Mouse (Mus musculus): Measurements from ENCODE around the gene Isg15. TPM values are rescaled to one million over a fixed set of nuclear protein-coding genes. Genes with fewer than 3 reads are reported as not detected.
A peak's percentile ranks its signal among the peaks of the same experiment; 100 is the strongest.

Gene Isg15
- total RNA-seq (2021): 1 to 10 TPM; 3.5 to 7.0 TPM

DNA sequence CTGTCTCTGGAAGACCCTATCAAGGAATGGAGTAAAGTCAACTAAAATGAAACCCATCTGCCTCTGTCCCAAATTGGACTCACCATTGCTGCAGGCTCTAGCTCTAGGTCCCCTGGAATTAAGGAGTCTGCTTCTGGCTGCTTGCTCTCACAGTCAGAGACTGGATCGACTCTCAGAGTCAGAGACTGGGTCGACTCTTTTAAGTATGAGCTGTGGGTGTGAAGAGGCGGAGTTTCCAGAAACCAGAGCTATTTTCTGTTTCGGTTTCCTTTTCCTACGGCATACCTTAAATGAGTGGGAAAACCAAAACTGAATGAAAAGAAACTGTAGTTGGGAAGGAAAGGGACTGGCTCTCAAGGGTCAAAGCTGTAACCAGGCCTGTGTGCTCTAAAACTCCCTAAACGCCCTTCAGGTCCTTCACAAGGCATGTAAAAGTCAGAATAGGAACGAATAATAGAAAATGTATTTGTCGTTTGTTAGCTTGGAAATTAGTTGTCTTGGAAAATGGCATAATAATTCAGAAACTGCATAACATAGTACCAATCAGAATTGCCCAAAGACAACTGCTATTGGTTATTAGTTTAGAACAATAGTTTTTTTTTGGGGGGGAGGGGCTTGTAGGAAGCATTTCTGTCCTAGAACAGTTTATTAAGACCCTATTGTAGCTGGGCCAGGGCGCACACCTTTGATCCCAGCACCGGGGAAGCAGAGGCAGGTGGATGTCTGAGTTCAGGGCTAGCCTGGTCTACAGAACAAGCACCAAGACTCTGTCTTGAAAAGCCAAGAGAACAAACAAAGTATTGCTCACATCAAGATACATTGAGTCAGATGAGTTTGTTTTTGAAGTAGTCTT is at the start of gene Isg15:
Gene Isg15, minus strand, starts transcription at position 196 of the 853 bp plus-strand sequence.
- intact Hi-C loops (cut with DNase I): no loop called here
- peak in 1 of 2 experiments; percentile 25 for DNase-seq

DNA sequence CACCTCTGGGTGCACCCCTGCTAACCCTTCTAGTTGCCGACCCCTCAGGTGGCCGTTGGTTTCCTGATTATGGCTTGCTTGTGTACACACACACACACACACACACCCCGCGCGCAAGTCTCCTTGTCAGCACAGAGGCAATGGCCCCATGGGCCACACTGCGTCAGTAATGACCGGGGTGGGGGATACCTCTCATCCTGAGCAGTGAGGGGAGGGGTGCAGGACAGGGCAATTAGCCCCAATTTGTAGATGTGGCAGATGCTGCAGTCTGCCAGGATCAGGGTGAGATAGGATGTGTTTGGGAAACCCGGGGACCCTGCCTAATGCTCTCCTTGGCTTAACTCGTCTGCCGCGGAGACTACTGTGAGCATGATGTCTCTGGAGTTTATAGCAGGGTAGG is 48.9 kb upstream of the Isg15 start:
- intact Hi-C loops (cut with DNase I): no loop called here
- no peak for DNase-seq

DNA sequence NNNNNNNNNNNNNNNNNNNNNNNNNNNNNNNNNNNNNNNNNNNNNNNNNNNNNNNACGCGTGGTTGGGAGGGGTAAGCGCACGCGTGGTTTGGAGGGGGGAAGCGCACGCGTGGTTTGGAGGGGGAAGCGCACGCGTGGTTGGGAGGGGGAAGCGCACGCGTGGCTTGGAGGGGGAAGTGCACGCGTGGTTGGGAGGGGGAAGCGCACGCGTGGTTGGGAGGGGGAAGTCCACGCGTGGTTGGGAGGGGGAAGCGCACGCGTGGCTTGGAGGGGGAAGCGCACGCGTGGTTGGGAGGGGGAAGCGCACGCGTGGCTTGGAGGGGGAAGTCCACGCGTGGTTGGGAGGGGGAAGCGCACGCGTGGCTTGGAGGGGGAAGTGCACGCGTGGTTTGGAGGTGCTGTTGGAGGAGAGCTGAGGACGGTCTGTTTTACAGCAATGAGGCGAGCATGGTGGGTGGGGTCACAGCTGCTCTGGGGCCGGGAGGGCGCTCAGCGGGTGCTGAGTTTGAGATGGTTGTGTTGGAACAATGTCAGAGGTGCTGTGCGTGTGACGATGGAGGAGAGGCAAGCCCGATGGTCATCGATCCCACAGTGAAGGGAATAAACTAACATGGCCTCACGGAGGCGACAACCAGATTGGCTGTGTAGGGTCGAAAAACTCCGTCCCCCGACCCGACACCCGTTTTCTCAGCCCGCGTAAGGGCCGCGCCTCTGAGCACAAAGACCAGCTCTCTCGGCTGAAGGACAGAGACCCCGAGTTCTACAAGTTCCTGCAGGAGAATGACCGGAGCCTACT is 36.2 kb upstream of the Isg15 start:
- intact Hi-C loops (cut with DNase I): no loop called here
- DNase-seq: no peak

DNA sequence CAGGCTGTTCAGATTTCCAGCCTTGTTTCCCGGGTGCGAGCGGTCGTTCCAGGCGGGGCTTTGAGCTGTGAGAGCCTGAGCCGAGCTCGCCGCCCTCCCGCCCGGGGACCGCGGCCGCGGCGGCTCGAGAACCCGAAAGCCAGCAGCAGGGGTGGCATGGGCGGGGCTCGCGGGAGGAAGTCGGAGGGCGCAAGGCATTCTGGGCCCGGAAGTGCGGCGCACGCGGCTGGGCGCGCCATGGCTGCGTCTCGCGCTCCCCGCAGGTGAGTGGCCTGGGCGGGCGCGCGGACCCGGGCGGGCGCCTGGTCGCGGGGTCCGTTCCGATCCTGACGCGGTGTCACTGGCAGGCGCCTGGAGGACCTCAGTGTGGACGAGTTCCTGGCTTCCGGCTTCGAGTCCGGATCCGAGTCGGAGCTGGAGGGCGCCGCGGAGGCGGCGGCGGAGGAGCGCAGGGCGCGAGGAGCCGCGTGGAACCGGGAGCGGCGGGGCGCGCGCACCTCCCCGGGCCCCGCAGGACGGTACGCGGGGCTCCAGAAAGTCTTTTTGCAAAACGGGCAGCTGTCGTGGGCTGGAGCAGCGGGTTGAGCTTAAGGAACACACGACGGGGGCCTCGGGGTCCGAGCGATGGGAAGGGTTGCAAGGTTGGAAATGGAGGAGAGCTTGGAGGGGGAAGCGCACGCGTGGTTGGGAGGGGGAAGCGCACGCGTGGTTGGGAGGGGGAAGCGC is 35.4 kb upstream of the Isg15 start, which contains the start of gene Noc2l:
Gene Noc2l, plus strand, starts transcription at position 203 of the 726 bp plus-strand sequence.
- intact Hi-C loops (cut with DNase I): loop anchor here (2.0 kb wide), 1 partner anchor 127 kb away; the partner anchor contains the start of gene 9430015G10Rik
- peak; percentile 89 to 92 for DNase-seq

DNA sequence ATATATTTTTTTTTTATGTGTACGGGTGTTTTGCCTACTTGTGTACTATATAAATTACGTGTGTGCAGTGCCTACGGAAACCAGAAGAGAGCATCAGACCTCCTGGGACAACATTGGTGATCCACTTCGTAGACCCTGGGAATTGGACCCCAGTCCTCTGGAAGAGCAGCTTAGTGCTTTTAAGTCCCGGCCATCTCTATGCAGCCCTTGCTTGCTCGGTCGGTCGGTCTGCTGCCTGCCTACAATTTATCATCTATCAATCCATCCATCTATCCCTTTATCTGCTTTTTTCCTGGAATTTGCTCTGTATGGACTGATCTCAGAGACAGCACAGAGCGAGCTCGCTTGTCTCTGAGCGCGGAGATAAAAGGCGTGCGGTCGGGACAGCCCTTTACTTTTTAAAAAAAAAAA is 34.7 kb upstream of the Isg15 start:
- intact Hi-C loops (cut with DNase I): loop anchor here (2.0 kb wide), 1 partner anchor 127 kb away; the partner anchor contains the start of gene 9430015G10Rik
- DNase-seq: no peak

DNA sequence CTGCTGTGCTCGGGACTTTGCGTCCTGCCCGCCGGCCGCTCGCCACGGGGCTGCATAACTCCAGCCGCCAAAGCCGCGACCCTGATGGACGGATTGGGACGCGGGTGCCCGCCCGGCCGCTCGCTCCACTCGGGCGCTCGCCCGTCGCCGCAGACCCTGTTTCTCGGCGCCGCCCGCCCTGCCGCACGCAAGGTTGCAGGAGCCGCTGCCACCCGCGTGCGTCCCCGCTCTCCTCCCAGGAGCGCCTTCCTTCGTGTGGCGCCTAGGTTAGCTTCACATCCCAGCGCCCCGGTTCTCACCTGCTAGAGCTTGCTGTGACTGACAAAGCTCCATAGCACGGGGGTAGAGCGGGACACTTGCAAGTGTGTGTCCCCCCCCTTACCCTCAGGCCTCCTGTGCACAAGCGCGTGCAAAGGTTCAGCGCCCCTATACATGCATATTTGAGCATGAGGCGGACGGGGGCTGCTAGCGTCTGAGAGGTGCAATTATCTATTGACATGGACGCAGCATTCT is 34.1 kb upstream of the Isg15 start, which contains the start of gene Plekhn1:
Gene Plekhn1, minus strand, starts transcription at position 157 of the 513 bp plus-strand sequence.
- intact Hi-C loops (cut with DNase I): loop anchor here (1.0 to 2.0 kb wide), 2 partner anchors 31 to 126 kb away; partner anchors contain the start of genes 9430015G10Rik and AW011738
- DNase-seq: peak; percentile 76 to 82

DNA sequence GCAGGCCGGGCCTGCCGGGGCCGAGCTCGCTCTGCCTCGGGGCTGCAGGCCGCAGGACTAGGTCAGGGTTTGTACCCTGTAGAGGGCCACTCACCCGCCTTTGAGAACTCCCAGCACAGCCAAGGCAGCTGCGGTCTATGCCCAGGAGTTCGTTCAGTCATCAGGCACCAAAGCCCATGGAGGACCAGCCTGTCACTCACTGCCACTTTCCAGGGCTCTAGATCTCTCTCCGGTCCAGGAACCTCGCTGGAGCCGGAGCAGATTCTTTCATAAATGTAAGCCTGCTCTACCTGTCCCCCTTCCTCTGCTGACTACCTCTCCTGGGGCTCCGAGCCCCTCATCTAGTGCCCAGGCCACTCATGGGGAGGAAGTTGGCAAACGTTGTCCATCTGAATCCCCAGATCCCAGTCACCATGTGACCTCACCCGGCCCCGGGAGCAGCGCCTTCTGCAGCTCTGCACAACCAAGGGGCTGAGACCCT is 33.4 kb upstream of the Isg15 start:
- intact Hi-C loops (cut with DNase I): loop anchor here (1.0 to 2.0 kb wide), 2 partner anchors 31 to 125 kb away; partner anchors contain the start of genes 9430015G10Rik and AW011738
- DNase-seq: peak in 1 of 2 experiments; percentile 41

DNA sequence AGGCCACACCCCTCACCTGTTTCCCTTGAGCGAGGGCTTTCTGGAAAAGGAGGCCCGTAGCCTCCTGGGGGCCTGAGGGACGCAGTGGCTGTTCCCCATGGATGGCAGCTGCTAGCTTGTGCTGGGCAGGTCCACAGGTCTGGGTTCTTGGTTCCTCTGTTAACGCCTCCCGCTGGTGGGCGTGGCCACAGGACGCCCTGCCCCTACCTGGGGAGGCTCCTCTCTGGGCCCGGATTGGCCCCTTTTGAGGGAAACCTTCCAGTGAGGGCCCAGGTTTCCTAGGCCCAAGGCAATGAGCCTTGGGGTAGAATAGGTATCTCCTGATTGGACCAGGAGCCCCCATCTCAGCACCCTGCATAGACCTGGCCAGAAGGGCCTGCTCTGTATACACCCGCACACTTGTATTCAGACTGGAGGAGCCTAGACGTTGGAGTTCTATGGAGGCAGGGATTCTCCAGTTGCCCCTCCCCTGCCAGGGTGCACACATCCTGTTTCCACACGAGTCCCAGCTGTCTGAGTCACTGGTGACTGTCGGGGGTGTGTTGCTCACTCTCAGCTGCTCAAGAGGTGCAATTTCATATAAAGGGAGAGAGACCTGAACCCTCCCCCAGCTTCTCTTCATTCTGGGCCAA is 27.9 kb upstream of the Isg15 start:
- no peak for DNase-seq

DNA sequence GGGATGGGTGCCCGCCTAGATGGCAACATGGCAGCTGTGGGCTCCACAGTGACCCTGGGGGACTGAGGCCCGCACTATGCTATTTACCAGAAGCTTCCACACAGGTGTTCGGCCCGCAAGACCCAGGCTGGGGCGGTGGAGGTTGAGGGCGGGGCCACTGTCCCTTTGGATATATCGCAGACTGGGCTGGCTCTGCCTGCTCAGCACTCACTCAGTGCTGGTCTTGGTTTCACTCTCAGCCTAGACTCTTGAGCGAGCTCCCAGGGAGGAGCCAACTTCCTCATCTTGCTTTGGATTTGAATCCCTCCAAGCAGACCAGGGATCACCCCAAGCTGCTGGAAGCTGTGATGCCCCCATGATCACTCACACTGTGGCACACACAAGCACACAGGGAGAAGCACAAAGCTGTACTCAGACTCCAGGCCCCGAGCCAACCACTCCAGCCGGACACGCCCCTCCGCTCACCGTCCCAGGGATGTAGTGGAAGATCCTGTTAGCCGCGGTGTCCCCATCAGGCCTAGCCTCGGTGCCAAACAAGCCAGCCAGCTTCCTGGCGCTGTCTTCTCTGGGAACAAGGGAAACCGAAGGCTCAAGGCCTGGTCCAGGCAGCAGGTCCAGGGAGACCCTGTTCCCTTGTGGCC is 27.3 kb upstream of the Isg15 start:
- intact Hi-C loops (cut with DNase I): no loop called here
- peak; percentile 35 to 41 for DNase-seq

More for the DNA sequence above, 27.9 kb upstream of the Isg15 start:
- intact Hi-C loops (cut with DNase I): no loop called here

DNA sequence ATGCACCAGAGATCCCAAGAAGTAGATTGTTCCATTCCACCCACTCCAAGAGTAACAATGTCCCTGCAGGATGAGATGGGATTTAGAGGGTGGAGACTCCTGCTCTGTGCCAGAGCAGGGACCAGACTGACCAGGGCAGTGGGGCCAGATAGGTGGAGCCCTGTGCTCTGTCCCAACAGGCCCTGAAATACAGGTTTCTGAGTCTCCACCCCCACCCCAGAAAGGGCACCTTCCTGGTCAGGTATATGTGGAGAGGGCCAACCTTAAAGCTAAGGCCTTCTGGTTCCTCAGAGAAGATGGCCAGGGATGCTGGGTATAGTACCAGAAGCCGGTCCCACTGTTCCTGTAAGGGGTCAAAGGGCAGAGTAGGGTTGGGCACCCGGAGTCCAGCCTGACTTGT is 23.7 kb upstream of the Isg15 start:
- no peak for DNase-seq
- intact Hi-C loops (cut with DNase I): no loop called here

DNA sequence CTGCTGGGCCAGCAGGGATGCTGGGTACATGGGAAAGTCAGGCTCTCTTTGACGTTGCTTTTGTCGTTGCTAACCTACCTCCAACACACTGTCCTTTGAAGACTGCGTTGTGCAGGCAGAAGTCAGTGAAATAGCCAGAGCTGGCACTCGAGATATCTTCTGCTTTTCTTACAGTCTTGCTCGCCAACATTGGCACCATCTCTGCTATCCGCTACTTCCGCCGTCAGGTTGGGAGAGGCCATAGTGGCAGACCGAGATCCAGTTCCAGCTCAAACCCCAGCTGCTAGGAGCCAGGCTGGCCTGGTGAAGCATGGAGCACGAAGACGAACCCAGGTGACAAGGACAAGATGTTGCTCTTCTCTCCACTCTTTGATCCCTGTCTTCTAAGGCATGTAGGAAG is 19.3 kb upstream of the Isg15 start:
- intact Hi-C loops (cut with DNase I): no loop called here

DNA sequence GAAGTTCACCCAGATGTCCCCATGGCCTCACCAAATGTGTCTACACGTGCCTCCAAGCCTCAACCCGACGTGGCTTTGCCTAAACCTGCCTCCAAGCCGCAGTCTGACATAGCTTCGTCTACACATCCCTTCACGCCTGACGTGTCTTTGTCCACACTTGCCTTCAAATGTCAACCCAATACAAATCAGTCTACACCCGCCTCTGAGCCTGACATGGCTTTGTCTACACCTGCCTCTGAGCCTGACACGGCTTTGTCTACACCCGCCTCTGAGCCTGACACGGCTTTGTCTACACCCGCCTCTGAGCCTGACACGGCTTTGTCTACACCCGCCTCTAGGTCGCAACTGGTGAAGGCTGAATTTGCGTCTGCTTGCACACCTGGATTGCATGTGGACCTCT is 17.2 kb upstream of the Isg15 start:
- intact Hi-C loops (cut with DNase I): no loop called here
- peak in 1 of 2 experiments; percentile 32 for DNase-seq

More for the DNA sequence above, 19.3 kb upstream of the Isg15 start:
- no peak for DNase-seq

DNA sequence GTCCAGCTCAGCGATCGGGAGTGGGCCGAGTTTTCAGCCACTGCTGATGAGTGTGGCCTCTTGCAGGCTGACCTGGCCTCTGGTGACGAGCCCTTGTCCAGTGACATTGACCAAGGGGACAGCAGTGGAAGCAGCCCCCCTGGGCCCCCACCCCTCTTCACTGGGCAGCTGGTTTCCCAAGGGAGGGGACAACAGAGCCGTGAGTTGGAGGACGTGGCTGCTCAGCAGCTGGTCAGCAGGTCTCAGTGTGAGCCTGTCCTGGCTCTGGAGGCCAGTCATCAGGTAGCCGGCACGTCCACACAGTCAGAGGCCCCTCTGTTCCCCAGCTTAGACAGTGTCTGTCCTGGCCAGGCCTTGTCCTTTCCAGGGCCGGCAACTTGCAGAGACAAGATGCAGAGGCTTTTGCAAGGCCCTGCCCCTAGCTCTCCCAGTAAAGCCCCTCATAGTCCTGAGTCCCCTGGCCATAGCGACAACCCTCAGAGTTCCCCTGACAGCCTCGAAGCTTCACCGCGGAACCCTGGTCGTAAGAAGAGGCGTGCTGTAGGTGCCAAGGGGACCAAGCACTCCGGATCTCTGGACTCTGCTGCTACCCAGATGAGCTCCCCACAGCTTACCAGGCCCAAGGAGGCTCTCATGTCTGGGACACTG is 16.5 kb upstream of the Isg15 start:
- DNase-seq: peak in 1 of 2 experiments; percentile 42
- intact Hi-C loops (cut with DNase I): no loop called here

DNA sequence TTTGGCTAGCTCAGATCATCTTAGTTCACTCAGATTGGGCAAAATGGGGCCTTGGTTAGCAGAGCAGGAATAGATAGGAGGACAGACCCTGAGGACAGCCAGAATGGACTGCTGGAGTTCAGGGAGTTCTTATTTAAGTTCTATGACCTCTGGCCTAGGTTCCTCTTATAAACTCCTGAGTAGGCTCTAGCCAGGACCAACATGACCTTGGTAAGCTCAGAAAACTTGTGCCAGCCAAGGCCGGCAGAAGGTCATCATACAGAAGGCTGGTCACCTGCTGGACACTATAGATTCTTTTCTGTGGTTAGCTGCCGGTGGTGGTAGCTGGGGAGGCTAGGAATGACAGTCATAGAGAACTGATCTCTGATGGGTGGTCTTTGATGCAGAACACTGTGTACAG is 15.6 kb upstream of the Isg15 start:
- intact Hi-C loops (cut with DNase I): no loop called here
- DNase-seq: no peak

DNA sequence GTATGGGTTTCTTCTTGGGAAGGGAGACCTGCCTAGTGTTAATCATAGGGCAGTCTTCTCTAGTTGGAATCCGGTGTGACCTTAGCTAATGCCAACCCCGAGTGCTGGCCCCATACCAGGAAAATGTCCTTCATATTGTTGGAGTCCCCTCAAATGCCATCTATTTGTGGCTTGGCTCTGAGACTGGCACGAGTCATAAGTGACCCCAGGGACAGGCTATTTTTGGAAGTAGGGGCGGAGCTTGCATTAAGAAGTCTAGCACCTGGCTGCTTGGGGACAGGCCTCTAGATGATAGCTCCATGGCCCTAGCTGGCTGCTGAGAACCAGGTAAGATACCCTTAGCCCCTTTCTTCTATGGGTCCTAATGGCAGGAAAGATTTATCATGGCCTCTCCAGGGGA is 15.0 kb upstream of the Isg15 start, which contains the start of gene Perm1:
Gene Perm1, plus strand, starts transcription at position 220 of the 400 bp plus-strand sequence.
- peak; percentile 64 to 75 for DNase-seq
- intact Hi-C loops (cut with DNase I): no loop called here

DNA sequence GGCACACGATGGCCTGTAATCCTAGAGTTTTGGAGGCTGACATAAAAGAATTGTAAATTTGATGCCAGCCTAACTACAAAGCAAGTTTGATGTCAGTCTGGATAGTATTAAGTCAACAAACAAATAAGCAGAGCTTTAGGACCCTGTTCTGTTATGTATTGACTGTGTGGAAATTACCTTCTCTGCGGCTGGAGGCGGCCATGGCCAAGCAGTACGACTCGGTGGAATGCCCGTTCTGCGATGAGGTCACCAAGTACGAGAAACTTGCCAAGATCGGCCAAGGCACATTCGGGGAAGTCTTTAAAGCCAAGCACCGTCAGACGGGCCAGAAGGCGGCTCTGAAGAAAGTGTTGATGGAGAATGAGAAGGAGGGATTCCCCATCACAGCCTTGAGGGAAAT is 12.5 kb upstream of the Isg15 start:
- intact Hi-C loops (cut with DNase I): no loop called here
- no peak for DNase-seq

DNA sequence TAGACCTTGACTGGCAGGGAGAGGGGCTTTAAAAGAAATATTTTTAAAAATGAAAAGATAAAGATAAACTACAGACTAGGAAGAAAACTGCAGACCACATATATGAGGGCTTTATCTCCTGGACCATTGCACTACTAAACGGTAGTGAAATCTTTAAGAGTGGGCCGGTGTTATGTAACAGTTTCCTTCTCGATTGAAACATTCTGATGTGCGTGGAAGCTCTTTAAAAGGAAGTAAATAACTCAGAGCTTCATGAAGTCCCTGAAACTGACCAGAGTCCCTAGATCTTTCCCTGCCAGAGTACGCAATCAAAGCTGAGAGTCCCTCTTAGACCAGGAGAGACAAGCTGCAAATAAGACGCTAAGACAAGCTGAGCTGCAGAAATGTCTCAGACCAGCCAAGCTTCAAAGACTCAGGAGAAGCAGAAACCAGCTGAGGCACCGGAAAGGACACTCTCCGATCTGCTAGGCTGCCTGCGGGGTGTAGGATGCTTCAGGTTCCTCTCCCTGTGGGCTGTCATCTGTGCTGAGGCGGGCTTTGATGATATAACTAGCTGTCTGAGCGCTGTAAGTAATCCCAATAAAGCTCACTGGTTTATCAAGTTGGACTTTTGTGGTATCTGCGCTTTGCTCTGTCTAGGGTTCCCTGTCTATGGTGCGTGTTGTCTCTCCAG is 9.5 kb upstream of the Isg15 start:
- DNase-seq: no peak
- intact Hi-C loops (cut with DNase I): no loop called here

DNA sequence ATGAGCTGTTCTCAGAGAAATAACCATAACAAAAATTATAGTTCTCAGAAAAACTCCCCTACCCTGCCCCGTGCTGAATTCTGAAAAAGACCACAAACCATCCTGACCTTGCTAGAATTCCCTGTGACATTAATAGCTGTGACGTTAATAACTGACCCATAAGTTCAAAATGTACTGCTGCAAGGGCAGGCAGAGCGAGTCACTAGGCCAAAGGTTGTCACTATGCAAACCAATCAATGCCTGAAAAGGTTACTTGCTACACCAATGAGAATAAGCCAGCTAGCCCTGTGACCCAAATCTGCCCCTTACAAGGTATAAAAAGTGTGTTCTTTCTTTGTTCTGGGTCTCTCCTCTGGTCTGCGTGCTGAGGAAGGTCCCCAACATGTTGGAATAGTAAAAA is 8.3 kb upstream of the Isg15 start:
- no peak for DNase-seq
- intact Hi-C loops (cut with DNase I): no loop called here

Measured in heart, postnatal 36 days (tissue).